Mouse (Mus musculus): ENCODE data around the gene Anapc11.
"Not testable (repeated sequence)": the region's sequence is repeated elsewhere in the genome, so short reads cannot be mapped to it uniquely, and the experiment has no call there.

The Anapc11 gene

DNA sequence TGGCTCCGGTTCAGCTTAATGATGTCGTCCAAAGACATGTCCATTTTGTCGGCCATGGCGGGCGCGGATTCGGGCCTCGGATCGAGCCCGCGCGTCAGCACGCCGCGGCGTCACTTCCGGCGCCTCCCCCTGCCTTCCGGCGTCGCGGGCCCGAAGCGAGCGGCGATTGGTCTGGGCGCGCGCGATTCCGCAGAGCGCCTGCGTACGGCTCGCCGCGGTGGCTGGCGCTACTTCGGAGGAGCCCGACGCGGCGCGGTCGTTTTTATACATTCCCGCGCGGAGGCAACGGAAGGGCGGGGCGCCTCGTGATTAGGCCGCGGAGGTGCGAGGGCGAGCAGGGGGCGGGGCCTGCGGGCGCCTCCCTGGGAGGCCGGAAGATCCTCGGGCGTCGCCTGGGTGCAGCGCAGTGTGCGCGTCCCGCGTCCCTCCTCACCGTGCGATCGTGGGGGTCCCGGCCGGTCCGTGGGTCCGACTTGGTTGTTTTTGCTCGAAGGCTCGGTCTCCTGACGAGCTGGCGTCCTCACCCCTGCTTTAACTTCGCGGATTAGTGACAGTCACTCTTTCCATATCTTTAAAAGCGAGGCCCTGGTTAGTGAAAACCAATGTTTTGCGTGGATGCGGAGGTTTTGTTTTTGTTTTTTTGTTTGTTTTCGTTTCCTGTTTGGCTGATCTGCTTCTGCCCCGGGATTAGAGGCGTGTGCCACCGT, at the start of gene Anapc11, which contains the start of gene Alyref:
Gene Anapc11, plus strand, starts transcription at position 139 of the 707 bp plus-strand sequence.
Gene Alyref, minus strand, starts transcription at position 83 of the 707 bp plus-strand sequence.
- DNase-seq (ENCODE audit: low read depth, low spot score) = peak; percentile 99

DNA sequence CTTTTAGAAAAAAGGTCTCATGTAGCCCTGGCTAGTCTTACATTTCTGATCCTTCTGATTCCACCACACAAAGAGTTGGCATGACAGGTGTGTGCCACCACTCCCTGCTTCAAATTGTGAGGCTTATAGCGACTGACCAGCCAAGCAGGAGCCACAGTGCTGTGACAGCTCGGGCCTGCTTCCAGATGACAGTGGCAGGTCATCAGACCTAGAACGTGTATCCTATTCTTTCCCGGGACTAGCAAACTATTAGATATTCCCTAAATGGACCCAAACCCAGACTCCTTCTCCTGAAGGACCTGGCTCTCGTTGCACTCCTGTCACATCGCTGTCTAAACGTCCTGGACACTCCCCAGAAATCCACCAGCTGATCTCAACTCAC, 49.4 kb upstream of the Anapc11 start:
- no peak for DNase-seq (ENCODE audit: low read depth, low spot score)

DNA sequence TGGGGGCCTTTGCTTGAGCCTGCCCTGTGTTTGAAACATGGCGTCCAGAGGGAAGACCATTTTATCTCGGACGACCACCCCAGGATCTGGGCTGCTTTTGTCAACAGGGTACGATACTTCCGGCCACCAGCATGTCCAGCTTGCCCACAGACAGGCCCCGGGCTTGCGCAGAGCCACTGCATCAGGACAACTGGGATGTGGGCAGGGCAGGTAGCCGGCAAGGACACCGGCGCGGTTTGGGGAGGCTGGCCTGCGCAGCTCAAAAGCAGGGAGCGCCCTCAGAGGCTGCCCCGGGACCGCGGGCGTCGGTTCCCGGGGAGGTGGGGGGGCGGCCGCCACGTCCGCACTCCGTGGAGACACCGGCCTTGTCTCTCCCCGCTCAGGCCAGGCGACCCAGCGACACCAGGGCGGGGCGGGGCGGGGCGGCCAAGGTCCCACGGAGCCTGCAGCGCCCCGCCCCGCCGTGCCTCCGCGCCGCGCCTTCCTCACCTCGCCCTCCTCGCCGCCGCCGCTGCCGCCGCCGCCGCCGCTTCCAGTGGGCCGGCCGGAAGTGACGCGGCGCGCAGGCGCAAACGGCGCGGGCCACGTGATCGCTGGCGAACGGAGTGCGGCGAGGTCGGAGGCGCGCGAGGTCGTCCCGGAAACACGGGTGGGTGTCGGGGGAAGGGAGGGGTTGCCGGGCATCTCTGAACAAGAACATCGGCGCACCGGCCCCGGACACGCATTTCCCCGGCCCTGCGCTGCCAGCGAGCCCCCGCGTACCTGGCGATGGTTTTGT, 48.9 kb upstream of the Anapc11 start, which contains the start of gene Mcrip1:
Gene Mcrip1, minus strand, starts transcription at position 560 of the 778 bp plus-strand sequence.
- peak; percentile 97 for DNase-seq (ENCODE audit: low read depth, low spot score)

DNA sequence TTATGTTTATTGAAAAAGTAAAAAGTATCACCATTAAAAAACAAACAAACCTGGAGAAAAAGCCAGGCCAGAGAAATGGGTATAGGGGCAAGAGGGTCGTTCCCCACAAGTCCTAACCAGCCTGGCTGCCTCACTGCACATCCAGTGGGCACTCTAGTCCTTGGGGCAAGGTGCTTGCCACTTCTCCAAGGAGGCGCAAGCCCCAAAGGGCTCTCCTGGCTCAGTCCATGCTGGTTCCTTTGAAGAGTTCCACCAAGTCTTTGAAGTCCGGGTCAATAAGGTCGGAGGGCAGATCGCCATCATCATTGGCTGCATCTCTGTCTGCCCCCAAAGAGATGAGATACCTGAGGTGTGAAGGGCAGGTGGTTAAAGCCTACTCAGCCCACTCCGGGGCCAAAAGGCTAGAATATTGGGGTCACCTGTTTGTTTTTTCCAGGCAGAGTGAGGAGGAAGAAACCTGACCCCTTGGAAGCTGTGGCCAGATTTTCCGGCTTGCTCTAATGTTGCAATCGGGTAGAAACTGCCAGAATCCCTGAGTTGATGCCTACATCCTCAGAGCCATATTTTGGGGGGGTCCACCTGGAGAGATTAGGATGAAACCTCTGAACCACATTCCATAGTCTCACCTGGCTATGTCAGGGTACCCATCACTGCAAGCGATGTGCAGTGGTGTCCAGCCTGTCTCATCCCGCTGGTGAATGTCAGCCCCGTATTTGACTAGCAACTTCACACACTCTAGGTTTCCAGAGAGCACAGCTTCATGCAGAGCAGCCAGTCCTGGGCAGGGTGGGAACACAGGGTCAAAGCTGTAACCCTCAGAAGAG, 48.0 kb upstream of the Anapc11 start:
- DNase-seq (ENCODE audit: low read depth, low spot score) = no peak

DNA sequence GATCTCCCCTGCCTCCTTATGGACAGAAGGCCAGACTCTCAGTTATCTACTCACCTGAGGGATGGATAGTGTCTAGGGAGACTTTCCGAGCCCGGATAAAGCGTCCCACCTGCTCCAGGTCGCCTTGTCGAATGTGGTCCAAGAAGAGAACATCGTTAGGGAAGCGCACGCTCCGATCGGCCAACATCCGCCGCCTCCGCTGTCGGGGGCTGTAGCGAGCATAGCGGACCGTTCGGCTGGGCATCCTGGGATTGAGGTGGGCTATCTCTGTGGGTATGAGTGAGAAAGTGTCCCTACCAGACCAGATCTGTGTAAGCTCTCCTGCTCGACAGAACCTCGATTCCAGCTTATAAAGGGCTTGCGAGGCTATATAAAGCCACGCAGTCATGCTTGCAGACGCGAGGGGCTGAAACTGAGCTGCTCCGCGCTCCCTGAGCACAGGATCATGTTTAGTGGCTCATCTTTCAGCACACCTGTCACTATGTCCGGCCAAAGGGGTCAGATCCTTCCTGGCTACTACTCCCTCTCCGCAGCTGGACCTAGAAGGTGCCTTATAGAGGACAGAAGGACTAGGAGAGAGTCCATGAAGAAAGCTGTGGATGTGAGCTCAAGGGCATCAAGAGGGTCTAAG, 47.3 kb upstream of the Anapc11 start, which contains the start of gene Ppp1r27:
Gene Ppp1r27, minus strand, starts transcription at position 323 of the 631 bp plus-strand sequence.
- DNase-seq (ENCODE audit: low read depth, low spot score) = no peak

DNA sequence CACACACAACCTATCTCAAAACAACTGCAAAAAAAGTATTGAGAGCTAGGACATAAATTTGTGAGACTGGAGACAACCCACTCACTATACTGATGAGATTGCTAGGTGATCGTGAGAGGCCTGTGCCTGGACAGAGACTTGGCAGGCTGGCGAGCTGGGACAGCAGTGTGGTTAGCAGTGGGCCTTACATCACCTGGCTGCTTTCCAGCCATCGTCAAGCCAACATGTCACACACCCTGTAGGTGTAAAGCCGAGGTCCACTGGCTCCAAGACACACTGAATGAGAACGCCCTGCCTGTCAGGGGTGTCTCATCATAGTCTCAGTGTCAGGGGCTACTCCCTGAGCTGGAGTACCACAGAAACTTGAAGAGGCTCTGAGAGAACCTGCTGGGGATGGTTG, 45.5 kb upstream of the Anapc11 start:
- no peak for DNase-seq (ENCODE audit: low read depth, low spot score)

DNA sequence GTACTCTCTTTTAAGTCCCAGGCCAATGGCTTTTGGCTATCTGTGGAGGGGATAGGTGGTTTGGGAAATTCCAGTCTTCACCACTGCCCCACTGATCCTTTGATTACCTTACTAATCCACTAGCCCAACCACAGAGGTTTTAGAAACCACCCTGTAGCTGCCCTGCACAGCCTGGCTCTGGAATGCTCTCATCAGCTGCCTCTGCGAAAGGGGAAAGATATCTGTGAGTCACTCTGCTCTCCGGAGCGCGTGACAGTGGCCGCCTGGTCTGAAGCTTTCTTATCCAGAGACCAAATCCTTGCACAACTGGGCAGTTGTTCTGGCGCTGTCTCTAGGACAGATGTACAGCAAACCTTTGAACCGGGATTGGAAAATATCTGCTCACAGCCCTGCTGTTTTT, 43.4 kb upstream of the Anapc11 start:
- no peak for DNase-seq (ENCODE audit: low read depth, low spot score)

DNA sequence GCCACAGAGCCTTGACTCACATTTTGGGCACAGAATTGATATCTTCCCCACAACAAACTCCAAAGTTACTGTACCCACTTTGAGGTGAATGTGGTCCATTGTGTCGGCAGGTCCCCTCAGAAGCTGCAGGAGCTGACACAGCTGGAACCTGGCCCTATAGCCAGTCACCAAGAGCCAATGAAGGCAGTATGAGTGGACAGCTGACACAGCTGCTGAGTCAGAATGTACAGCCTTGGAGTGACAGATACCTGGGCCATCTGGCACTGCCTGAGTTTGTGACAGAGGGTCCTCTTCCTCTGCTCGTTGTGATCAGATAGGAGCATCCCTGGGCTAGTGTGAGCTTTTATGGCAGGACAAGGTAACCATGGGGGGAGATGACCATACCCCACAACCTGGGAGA, 43.0 kb upstream of the Anapc11 start:
- no peak for DNase-seq (ENCODE audit: low read depth, low spot score)

DNA sequence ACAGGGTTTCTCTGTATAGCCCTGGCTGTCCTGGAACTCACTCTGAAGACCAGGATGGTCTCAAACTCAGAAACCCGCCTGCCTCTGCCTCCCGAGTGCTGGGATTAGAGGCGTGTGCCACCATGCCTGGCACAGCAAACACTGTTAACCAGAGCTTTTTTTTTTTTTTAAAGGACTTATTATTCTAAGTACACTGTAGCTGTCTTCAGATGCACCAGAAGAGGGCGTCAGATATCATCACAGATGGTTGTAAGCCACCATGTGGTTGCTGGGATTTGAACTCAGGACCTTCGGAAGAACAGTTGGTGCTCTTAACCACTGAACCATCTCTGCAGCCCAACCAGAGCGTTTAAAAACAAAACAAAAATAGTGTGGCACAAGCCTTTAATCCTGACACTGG, 39.4 kb upstream of the Anapc11 start:
- not testable (repeated sequence) for DNase-seq (ENCODE audit: low read depth, low spot score)

DNA sequence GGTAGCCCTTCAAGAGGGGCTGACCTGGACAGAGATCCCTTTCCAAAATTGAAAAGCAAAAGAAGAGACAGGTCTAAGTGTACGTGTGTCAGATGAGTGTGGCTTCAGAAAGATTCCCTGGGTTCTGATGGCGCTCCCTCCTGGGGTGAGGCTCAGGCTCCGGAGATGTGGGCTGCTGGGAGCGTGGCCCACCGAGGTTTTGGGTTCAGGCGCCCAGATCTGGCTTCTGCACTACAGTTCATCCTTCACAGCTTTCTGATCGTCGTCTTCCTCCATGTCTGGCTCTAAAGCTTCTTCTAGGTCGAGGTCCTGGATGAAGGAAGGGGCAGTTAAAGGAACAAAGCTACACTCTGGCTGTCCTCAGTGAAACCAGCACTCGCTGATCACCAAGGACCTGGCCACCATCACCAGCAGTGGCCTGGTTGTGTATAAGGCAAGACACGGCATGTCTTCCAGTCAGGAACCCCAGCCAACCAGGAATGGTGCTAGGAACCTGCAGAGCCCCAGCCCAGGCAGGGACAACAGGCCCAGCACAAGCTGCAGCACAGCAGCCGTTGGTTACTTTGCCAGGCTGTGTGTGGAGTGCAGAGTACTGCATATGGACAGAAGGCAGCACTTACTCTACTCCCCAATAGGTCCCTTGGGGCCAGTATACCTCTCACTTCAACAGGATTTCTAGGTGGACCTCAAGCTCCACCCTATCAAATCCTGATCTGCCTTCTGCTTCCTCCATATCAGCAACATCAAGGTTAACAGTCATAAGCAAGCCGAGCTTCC, 37.1 kb upstream of the Anapc11 start:
- DNase-seq (ENCODE audit: low read depth, low spot score) = no peak

DNA sequence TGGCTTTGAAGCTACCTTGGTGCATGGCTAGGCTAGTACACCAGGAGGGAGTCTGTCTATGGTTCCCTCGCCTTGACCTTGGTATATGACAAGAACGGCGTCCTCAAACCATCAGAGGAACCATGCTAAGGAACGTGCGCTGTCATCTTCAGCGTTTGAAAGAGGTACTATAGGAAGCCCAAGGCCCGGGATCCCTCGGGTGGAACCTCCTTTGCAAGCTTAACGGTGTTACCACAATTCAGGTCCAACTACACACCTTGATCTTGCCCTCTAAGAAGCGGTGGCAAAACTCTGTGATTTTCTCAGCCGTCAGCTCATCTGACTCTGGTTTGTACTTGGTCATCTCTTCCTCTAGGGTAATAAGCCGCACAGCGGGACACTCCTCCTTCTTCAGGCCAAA, 35.3 kb upstream of the Anapc11 start:
- no peak for DNase-seq (ENCODE audit: low read depth, low spot score)

DNA sequence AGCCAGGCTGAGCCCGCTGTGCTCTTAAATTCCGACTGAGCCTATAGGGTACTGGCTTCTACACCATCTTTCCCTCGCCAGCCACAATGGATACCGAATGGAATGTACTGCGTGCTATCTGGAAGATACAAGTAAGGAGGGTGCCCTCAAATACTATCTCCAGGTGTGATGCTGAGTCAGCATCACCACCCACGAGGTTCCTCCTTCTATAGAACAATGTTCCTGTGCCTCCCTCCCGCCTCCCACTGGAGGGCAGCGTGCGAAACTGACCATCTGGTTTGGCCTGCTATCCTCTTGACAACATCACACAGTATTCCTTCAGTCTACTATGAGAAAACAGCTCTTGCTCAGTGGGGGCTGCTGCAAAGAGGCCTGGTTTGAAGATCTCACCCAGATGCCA, 33.1 kb upstream of the Anapc11 start:
- no peak for DNase-seq (ENCODE audit: low read depth, low spot score)

DNA sequence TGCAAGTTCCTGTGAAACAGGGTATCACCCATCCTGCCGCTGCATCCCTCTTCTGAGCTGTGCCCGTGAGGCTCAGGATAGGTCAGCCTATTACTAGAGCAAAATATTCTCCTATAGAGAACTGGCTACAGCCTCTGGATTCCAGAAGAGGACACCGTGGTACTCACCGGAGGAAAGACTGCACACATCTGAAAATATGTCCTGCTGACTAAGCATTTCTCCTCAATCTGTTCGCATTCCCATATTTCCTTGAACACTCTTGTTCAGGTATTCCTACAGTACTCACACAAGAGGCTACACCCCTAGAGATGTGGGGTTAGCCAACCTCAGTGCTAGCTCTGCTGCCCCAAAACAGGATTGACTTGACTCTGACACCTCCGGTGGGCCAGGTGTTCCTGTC, 29.9 kb upstream of the Anapc11 start:
- no peak for DNase-seq (ENCODE audit: low read depth, low spot score)

DNA sequence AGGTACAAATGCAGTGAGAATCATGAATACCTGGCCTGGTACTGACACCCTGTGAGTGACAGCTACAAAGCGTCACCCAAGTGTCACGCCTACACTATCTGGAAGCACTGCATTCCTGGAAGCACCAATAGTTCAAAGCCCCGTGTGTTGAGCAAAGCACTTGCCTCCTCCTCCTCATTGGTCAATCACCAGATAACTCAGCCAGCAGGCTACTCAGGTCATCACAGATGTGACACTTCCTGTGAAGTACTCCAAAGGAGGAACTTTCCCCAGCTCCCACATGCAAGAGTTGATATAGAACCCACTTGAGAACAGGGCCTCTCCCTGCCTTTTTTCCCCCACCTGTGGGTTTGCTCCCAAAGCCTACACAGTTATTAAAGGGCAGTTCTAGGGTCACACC, 27.1 kb upstream of the Anapc11 start:
- DNase-seq (ENCODE audit: low read depth, low spot score) = no peak

DNA sequence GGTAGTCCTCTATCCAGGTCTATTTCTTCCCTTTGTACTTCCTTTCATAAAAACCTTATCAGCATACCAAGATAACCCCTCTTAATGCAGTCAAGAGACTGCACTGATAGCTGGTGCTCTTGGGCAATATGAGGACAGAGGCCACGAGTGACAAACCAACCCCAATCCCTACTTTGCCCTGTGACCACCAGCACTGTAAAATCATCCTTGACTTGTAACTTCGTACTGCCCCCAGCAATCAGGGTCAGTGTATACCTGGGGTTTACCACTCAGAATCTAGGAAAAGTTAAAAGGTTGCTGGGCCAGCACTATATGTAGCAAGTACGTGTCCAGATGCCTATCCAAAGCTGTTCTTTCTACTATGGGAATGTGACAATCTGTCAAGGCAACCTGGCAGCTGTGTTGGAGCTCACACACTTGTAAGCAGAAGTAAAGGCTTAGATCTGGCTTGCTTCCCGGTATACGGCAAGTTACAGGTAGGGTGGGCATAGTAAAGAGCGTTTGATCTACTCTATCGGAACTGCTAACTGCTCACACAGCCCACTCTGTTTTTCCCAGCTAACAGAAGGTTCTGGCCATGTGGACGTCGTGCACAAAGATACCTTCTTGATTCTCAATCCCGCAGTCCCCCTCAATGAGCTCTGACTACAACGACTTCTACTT, 26.3 kb upstream of the Anapc11 start:
- no peak for DNase-seq (ENCODE audit: low read depth, low spot score)

DNA sequence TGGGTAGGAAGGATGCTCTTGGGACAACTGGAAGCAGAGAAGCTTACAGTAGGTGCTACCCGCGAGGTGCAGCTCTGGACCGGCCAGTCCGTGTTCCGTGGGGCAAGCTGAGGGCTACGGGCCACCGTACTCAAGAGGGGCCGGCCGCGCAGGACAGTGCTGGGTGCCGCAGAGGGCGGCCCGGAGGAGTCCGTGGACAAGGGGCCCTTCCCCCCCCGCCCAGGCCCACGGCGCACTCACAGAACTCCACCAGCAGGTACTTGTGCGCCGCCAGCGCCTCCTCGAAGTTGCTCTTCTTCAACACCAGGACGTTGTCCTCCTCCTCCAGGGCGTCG, 25.8 kb upstream of the Anapc11 start:
- no peak for DNase-seq (ENCODE audit: low read depth, low spot score)

DNA sequence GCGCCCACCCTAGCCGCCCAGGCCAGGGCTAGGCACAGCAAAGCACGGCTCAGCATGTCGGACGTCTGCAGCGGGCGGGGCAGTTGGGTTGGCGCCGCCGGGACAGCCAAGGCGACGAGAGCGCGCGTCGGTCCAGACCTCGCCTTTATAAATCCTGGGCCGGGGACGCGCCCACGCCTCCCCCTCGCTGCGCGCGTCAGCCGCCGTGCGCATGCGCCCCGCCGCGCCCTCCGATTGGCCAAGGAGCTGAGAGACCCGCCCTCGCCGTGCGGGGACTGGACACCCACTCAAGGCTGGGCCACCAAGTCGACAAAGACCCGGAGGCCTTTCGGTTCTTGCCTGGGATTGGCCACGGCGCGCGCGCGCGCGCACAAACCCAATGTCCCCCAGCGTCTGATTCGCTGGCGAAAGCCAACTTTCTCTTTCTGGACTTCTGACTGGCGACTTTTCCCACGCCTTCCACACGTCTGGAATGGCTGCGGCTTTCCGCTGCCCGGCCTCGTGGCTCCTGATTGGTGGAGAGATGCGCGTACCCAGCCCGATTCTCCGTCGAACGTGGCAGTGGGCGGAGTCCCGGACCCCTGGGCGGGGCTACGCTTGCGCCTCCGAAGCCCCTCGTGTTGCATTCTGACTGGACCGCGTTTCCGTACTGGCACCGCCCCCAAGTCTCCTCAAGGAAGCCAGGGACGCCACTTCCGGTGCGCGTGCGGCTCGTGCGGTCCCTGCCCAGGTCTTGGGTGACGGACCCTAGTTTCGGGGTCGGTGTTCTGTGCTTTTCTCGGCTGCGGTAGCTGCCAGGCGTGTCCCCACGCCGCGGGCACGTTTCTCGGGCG, 25.3 kb upstream of the Anapc11 start, which contains the start of gene P4hb:
Gene P4hb, minus strand, starts transcription at position 502 of the 833 bp plus-strand sequence.
- peak; percentile 98 for DNase-seq (ENCODE audit: low read depth, low spot score)

DNA sequence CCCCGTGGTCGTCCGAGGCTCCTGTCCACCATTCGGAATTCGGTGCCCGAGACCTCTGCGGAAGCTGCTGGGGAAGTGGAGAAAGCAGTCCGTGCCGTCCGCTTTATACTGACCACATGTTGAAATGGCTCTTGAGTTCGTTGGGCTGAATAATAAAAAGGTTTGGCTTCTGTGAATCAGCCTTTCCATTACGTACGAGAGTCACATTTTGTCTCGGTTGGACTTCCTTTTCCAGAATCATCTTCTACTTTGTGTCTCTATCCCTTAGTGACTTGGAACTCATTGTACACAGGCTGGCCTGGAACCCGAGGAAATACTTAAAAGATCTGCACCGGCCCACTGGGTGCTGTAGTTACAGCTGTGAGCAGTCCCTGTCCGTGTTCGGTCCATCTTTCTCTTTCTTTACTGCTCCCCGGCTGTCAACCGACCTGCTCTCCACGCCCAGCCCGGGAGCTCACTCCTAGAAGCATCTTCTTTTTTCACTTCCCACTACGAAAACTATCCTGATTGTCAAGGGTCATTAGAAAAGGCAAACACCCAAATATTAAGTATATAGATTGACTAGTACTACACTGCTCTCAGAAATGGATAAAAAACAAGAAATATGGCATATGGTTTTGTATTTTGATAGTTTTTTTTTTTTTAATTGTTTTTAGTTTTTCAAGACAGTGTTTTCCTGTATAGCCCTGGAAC, 24.5 kb upstream of the Anapc11 start:
- DNase-seq (ENCODE audit: low read depth, low spot score) = peak; percentile 84

DNA sequence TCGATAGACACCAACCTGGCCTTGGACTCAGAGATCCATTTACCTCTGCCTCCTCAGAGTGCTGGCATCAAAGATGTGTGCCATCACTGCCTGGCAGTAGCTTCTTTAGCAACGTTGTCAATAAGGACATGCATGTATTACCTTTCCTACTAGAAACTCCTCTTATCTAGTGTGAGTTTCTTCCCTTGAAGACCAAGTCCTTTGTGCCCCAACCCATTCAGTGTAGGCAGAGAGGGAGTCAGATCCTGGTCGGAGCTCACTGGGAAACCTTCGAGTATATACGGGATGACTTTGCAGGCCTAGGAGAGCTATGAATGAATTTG, 24.0 kb upstream of the Anapc11 start:
- DNase-seq (ENCODE audit: low read depth, low spot score) = peak; percentile 39

Data from CD4-positive, CD25-positive, alpha-beta regulatory T cell, adult 2 months (primary cell).